Mouse (Mus musculus): Measurements from ENCODE around the gene Ewsr1.

Gene Ewsr1

DNA sequence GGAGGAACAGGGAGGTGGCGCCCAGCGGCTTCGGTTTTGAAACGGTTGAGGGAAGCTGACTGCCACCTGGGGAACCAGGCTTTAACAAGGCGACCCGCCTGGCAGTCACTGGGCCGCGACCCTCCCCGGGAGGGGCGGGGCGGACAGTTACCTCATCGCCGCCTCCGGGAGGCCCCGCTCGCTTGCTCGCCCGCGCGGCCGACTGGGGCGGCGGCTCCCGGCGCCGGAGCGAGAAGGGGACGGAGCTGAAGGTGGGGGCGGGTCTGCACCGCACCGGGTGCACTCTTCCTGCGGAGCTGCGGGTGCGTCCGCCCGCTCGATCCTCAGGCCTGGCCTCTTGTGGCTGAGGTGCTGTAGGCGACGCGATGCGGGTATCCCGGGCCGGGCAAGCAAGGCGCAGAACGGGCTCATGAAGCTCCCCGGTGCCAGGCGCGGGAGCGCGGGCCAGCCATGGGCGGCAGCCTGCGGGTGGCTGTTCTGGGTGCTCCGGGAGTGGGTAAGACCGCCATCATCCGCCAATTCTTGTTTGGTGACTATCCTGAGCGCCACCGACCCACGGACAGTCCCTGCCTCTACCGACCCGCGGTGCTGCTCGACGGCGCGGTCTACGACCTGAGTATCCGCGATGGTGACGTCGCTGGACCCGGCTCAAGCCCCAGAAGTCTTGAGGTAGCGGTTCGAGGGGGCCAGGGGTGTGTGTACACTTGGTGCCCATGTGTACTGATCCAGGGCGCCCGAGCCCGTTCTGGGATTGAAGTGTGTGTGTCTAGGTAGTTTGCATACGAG is 41.0 kb downstream of the Ewsr1 start, which contains the start of gene Rasl10a:
TSS of gene Rasl10a (plus strand) at position 273 of the 786 bp plus-strand sequence.
- DNase-seq: peak in 1 of 2 experiments; percentile 42

- DNase-seq: no peak
These were observed 41.6 kb downstream of the Ewsr1 start for GRCm38 (mm10) chr11:5057541-5057855.

GRCm38 (mm10) chr11:5057064-5057463 is 42.0 kb downstream of the Ewsr1 start:
- peak in 1 of 2 experiments; percentile 49 for DNase-seq

DNA sequence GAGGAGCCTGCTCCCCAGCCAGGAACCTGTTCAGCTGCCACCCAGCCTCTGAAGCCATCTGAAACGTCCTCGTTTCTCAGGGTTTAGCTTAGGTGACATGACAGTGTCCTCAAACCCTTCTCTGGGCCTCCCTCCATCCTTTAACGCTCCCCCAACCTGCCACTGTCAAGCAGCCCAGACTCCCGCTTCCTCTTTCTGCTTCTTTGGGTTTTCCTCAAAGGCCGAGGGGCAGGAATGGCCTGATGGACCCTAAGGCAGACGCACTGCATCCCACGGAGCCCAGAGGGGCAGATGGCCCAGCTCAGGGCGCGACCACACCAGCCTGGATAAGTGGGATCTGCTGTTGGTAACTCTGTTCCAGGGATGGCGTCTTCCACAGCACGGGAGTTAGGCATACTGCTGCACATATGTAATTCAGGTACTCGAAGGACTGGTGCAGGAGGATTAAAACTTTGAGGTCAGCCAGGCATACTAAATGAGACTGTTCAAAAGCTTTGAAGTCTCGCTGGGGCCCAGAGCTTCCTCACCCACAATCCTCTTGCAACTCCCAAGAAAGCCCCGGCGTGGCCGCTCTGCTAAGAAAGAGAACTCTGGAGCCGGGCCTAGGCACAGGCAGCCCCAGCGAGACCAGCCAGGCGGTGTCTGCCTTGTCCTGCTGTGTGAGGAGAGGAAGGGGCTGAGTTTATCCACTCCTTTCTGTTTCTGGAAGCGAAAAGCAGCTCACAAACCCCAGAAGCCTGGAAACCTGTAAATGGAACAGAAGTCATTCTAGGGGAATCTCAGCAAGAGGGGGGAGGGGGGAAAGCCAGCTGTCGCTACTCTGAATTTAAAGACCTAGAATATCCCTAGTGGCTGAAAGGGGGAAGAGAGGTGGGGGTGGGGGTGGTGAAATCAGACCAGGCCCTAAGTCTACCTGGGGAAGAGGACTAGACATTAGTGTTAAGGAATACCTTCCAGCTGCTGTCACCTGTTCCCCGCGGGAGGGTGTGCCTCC is 42.8 kb downstream of the Ewsr1 start:
- peak in 1 of 2 experiments; percentile 42 for DNase-seq

GRCm38 (mm10) chr11:5054874-5055273 is 44.2 kb downstream of the Ewsr1 start:
- DNase-seq: no peak

DNA sequence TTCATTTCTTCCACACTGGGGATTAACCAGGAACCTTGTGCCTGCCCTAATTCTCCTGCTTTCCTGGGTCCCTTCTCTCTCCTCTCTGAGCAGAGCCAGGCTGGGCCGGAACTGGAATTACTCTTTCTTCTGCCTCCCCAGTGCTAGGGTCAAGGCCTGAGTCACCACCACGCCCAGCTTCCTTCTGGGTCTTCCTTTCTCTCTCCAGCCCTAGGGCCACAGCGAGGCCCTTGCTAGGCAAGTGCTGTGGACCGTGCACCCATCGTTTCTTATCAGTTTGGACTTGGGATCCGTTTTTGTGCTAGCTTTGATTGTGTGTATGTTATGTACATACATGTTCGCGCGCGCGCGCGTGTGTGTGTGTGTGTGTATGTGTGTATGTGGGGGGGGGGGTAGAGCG is 44.9 kb downstream of the Ewsr1 start:
- no peak for DNase-seq

DNA sequence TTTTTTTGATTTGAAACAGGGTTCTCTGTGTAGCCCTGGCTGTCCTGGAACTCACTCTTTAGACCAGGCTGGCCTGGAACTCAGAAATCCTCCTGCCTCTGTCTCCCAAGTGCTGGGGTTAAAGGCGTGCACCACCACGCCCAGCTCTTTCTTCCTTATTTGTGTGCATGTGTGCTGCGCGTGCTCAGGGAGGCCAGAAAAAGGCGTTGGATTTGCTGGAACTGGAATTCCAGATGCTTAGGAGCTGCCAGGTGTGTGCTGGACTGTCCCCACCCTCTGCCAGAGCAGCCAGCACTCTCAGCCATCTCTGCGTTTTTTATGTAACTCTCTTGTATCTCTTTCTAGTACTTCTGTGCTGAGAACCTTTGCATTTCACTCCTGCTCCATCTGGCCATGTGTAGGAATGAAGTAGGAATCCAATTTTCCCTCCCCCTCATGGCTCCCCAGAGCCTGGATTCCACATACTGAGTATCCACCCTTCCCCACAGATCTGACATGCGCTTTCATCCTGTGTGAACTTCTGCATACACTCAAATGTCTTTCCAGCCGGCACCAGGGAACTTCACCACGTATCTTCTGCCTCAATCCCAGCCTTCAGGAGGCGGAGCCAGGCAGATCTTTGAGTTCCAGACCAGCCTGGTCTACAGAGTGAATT is 46.7 kb downstream of the Ewsr1 start:
- DNase-seq: no peak

- no peak for DNase-seq
These were observed 47.4 kb downstream of the Ewsr1 start for GRCm38 (mm10) chr11:5051629-5052028.

DNA sequence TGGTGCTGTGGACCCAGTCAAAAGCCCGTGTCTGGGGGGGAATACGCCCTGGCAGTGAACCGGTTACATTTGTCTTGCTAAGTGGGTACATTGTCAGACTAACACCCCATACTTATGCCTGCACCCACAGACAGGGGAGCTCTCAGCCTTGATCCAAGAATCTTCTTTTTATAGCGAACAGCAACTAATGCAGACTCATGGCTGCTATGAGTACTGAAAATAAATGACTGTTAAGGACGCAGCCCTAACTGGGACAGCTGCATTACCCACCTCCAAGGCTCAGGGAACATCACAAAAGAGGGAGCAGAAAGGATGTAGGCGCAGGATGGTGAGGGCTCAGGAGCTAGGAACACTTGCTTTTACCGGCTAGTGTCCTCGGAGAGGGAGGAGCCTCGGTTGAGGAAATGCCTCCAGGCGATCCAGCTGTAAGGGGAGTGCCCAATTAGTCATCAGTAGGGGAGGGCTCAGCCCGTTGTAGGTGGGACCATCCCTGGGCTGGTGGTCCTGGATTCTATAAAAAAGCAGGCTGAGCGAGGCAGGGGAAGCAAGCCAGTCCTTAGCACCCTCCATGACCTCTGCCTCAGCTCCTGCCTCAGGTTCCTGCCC is 52.6 kb downstream of the Ewsr1 start:
- no peak for DNase-seq

DNA sequence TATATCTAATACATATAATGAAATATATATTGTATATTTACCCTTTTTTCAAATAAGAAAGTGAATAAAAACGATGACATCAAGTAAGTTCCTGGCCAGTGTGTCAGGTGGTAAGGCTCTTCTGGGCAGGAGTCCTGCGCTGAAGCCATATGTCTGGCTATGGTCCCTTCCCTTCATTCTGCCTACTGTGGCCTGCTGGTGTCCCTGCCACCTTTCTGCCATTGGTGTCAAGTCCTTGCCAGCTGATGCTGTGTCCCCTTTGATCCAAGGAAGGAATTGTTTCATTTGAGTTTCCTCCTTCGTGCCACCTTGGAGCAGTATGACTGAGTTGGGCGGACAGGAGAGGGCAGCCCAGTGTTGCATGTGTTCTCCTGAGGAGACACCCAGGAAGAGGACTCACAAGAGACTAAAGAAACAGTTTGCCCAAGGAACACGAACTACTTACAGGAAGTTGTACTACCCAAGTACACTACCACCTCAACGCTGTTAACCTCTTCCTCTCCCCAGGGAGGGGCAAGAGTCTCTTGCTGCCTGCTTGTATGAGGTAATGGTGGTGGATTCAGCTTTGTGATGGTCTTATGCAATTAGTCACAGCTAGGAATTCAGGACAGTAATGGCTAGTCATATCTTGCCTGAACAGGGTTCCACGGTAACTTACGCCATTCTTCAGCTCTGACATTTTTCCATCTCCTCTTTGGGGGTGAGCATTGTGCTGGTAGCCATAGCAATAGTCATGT is 56.3 kb downstream of the Ewsr1 start:
- DNase-seq: peak; percentile 63 to 72

DNA sequence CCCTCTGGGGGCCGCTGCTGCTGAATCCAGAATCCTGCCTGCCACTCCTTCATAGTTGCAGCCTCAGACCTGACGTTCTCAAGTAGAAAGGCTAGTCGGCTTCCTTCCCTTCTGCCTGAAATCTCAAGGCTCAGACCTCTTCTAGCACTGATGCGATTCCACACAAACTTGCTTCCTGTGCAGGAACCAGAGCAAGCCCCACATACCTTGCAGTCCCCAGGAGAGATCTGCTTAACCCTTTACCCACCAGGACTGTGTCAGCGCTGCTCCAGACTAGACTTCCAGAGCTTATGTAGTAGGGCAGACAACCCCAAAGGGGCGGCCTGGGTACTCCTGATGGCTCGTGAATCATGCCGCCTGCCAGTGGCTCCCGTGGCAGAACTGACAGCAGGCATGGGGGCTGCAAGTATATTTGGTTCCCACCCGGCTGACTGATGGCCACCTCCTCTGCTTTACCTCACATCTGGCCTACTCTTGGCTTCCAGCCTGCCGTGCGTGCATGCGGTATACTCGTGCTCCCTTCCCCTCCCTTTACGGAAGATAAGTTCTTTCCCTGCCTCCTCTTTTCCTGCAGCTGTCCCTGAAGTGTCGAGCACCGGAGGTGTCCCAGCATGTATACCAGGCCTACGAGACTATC is 57.8 kb downstream of the Ewsr1 start:
- DNase-seq: peak in 1 of 2 experiments; percentile 23

DNA sequence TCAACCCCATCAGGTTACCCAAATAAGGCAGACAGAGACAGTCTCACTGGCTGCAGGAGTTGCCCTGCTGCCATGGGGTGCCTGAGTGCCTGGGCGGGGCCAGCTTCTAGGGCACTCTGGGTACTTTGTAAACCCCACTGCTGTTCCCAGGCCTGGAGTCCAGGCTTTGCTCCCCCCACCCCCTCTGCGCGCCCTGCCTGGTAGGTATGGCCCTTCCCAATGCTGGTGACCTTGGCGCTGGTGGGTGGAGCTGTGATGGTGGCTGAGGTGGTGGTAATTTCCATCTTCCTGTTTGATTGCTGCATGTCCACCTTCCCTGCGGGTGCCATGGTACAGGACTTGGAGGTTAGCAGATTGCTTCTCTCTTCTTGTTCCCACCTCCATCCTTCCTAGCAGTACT is 58.5 kb downstream of the Ewsr1 start:
- no peak for DNase-seq

DNA sequence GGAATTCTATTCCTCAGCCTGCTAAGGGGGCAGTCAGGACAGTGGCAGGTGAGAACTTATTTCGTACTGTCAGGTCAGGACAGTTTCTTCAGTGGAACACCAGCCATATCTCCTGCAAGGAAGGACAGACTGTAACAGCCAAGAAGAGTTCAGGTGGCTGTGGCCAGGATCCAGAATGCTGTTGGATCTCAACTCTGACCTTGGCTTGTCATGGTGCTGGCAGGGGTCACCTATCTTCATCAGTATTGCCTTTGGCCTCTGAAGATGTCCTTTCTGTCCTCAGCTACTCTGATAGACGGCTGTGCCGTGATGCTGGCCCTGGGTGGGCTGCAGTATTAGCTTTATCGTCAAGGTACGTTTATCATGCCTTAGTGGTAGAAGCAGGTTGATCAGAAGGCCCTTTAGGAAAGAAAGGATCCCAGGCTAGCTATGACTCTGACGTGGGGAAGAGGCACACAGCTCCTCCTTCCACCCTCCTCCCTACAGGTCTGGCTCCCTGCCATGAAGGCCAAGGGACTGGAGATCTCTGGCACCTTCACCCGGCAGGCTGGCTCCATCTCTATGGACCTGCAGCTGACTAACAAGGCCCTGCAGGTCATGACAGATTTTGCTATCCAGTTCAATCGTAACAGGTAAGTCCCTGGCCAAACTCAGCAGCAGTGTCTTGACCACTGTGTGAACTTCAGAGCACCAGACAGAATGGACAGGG is 61.8 kb downstream of the Ewsr1 start:
- DNase-seq: peak; percentile 78 to 83

- peak; percentile 83 to 88 for DNase-seq
These were observed 63.6 kb downstream of the Ewsr1 start for GRCm38 (mm10) chr11:5035421-5035820.

DNA sequence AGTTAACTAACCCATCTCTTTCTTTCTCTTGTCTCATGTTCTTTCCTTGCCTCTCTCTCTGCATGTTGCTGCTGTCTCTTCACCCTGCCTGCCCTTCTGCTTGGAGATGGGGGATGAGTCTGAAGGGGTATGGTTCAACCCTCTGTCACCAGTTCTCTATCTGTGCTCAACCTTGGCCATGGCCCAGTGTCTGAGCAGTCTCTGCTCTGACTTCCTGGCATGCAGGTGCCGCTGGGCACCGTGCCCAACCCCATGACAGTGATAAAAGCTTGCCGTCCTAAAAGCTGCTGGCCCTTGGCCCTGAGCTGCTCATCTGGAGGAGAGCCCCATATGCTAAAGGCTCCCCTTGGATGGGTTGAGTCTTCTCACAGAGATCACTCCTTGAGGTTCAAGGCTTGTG is 65.9 kb downstream of the Ewsr1 start:
- DNase-seq: peak; percentile 86 to 91

DNA sequence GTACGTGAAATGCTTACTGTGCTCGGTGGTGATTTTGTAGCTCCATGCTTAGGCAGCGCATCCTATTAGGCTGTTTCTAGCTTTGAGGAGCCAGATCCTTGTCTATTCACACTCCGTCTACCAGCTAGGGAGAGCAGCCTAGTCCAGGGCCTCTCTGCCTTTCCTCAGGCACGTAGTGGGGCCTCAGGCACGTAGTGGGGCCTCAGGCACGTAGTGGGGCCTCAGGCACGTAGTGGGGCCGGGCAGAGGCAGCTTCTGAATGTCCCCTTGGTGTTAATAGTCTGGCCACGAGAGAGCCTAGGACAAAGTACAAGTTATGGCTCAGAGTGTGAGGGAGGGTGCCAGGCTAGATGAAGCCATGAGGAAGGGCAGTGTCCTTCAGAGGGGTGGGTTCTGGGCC is 66.4 kb downstream of the Ewsr1 start:
- DNase-seq: no peak

DNA sequence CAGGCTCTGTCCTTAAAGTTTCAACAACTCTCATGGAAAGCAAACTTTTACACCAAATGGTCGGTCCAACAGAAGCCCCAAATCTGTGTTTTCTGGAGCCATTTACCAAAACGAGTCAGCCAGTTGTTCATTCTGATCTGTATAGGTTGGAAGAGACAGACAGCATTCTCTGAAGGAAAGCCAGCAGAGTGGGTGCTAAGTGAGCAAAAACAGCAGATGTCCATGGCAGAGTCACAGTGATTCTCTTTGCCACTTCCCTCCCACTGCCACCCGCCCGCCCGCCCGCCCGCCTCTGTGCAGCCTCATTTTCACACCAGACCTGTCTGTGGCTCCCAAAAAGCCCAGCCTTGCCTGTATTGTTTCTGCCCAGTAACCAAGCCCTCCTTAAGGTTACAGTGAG is 70.8 kb downstream of the Ewsr1 start:
- DNase-seq: no peak

DNA sequence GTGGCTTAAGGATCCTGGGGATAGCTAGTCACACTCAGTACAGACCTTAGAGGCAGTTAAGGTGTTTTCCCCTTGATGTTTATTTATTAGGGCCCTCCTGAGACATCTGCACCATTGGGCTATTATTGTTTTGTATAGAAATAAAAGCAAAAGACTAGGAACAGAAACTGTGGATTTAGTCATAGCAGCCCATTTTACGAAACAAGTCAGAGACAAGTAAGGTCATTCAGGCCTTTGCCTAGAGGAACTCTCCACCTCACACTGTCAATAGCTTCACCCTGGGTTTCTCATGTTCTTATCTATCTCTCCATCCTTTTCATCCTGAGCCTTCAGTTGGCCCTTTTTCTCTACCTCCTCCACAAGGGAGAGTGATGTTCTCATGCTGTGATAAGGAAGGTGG is 74.0 kb downstream of the Ewsr1 start:
- no peak for DNase-seq

Measured in cerebellum, postnatal 10 days (tissue).